In the genomic region with DNA sequence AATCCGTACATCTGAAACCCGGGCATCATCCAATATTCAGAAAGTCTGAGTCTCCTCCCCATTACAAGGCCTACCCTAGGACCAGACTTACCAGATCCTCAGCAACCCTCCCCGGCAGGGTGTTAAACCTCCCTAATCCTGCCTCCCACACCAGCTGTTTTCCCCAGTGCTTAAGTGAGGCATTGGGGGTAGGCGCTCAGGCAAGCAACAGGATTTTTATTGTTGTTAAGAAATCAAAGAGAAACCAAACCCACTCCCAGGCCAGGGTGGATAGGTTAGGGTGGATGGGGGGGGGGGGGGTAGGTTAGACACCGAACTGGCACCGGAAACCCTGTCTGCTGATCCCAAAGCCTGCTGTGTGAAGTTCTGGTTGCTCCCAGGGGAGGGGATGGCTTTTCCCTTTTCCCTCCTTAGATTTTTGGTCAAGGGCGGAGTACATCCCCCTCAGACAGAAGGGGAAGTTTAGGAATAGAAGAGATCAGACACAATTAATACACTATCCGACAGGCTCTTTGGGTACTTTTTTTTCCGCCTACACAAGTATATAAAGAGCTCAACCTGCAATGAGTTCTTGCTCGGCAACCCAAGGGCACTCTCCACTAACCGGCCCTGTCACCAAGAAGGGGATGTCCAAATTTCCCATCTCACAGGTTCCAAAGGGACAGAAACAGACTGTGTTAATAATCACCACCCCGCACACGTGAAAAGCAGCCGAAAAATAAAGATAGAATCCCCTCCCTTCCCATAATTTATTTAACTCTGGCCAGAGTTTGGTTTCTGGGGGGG, we compare ENCODE assay signal across 8 mouse cellular contexts. TPM values are rescaled to one million over a fixed set of nuclear protein-coding genes. Genes with fewer than 3 reads are reported as not detected.
DNase-seq lines count a peak whose midpoint lies in the region; ATAC-seq and TF ChIP-seq lines count a peak whose summit lies in the region.

No protein-coding gene starts in this region.

- peak overlapping the region; percentile 87 for H3K4me2 ChIP-seq in embryonic facial prominence, embryonic 14.5 days (ENCODE audit: low read depth, low read length)
- peak overlapping the region; percentile 65 for H3K4me2 ChIP-seq in intestine, postnatal 0 days (replicated peaks; ENCODE audit: low read depth)

- H3K27ac ChIP-seq in embryonic facial prominence, embryonic 14.5 days (replicated peaks; ENCODE audit: low read depth, low read length) = peak overlapping the region; percentile 98
- H3K27ac ChIP-seq in intestine, postnatal 0 days (ENCODE audit: low read depth, low read length) = peak overlapping the region; percentile 67

- H3K9ac ChIP-seq in embryonic facial prominence, embryonic 14.5 days (ENCODE audit: low read depth, low read length) = peak overlapping the region; percentile 92
- peak overlapping the region; percentile 82 for H3K9ac ChIP-seq in intestine, postnatal 0 days (ENCODE audit: low read depth, low read length)

- no peak for ATAC-seq in embryonic facial prominence, embryonic 14.5 days (ENCODE audit: low read depth)
- ATAC-seq in intestine, postnatal 0 days = no peak
- no peak for ATAC-seq in erythroid progenitor cell, adult 5-6 weeks (replicated peaks; ENCODE audit: low FRiP score, poor library complexity, severe bottlenecking)

- peak overlapping the region; percentile 94 for H3K4me3 ChIP-seq in E14TG2a.4 (replicated peaks; ENCODE audit: low read length)
- H3K4me3 ChIP-seq in embryonic facial prominence, embryonic 14.5 days (ENCODE audit: low read depth, low read length) = peak overlapping the region; percentile 83
- peak overlapping the region; percentile 84 for H3K4me3 ChIP-seq in intestine, postnatal 0 days (ENCODE audit: low read depth, low read length)

- H3K9me3 ChIP-seq in E14TG2a.4 (ENCODE audit: low read length) = peaks cover 10% of the 10 kb centered on the region
- H3K9me3 ChIP-seq in embryonic facial prominence, embryonic 14.5 days (ENCODE audit: control insufficient read depth, low read length) = no peaks in the 10 kb centered on the region
- no peaks in the 10 kb centered on the region for H3K9me3 ChIP-seq in intestine, postnatal 0 days (ENCODE audit: control insufficient read depth)

- no peak for TF ChIP-seq CTCF in E14TG2a.4 (conservative IDR thresholded peaks at IDR 0.05; ENCODE audit: low read length)
- no peak for TF ChIP-seq CTCF in intestine, postnatal 0 days (IDR thresholded peaks at IDR 0.05; ENCODE audit: low read depth)

- DNase-seq in heart, adult 11 months = peak; percentile 96
- no peak for DNase-seq in heart, postnatal 4 days
- DNase-seq in embryonic facial prominence, embryonic 14.5 days (ENCODE audit: low spot score) = peak; percentile 74
- DNase-seq in naive thymus-derived CD4-positive, alpha-beta T cell, adult 2 months (ENCODE audit: low read depth) = peak; percentile 64
- DNase-seq in right cerebral cortex, postnatal 25 days = no peak

- peaks cover 47% of the 10 kb centered on the region for H3K4me1 ChIP-seq in E14TG2a.4 (replicated peaks; ENCODE audit: low read depth, low read length)
- peaks cover 5% of the 10 kb centered on the region; the same call in 1 of the 2 replicates for H3K4me1 ChIP-seq in embryonic facial prominence, embryonic 14.5 days (ENCODE audit: control insufficient read depth, insufficient read depth, low read length)
- H3K4me1 ChIP-seq in intestine, postnatal 0 days (replicated peaks; ENCODE audit: control insufficient read depth, insufficient read depth, low read length) = 0 out of 2 replicates have a peak, but pooled peaks cover 4% of the 10 kb centered on the region

- 0% methylated on average over 14 of the region's 14 CpGs for WGBS in embryonic facial prominence, embryonic 14.5 days
- WGBS in intestine, postnatal 0 days = 2% methylated on average over 14 of the region's 14 CpGs

- peaks cover 18% of the 10 kb centered on the region; the same call in 1 of the 2 replicates for H3K36me3 ChIP-seq in E14TG2a.4 (ENCODE audit: insufficient read depth, low read length)
- H3K36me3 ChIP-seq in embryonic facial prominence, embryonic 14.5 days (ENCODE audit: control insufficient read depth, insufficient read depth, low read length) = peaks cover 18% of the 10 kb centered on the region
- H3K36me3 ChIP-seq in intestine, postnatal 0 days (ENCODE audit: control insufficient read depth, insufficient read depth) = 0 out of 2 replicates have a peak, but pooled peaks cover 8% of the 10 kb centered on the region

- peaks cover 26% of the 10 kb centered on the region for H3K27me3 ChIP-seq in E14TG2a.4 (ENCODE audit: insufficient read depth, low read length)
- no peaks in the 10 kb centered on the region for H3K27me3 ChIP-seq in embryonic facial prominence, embryonic 14.5 days (replicated peaks; ENCODE audit: control insufficient read depth, insufficient read depth, low read length)
- H3K27me3 ChIP-seq in intestine, postnatal 0 days (replicated peaks; ENCODE audit: control insufficient read depth, insufficient read depth, low read length) = no peaks in the 10 kb centered on the region

RNA-seq across cellular contexts. Expression of a gene that starts 1.5 kb away (rescaled TPM):
- total RNA-seq in heart, postnatal 4 days (2021) = 10 to 100 TPM; 24.1 to 32.3 TPM
- polyA plus RNA-seq in embryonic facial prominence, embryonic 14.5 days (2014; fragmentation: Nextera tagmentation; extraction: Ambion mirVana) = 23.0 and 26.8 TPM in 2 replicates
- 19.8 and 22.1 TPM in 2 replicates for polyA plus RNA-seq in intestine, postnatal 0 days (2015; fragmentation: Nextera tagmentation; extraction: Ambion mirVana)
- 9.7 and 10.5 TPM in 2 replicates for total RNA-seq in erythroid progenitor cell, adult 5-6 weeks (2015; ENCODE audit: low replicate concordance)
- total RNA-seq in erythroid progenitor cell, adult 5-6 weeks (2017; ENCODE audit: low replicate concordance) = 8.7 and 9.4 TPM in 2 replicates

RNA-seq across cellular contexts. Expression of a gene that starts 14.6 kb away (rescaled TPM):
- 10 to 100 TPM; 57.9 to 58.9 TPM for total RNA-seq in heart, postnatal 4 days (2021)
- polyA plus RNA-seq in embryonic facial prominence, embryonic 14.5 days (2014; fragmentation: Nextera tagmentation; extraction: Ambion mirVana) = 138 and 146 TPM in 2 replicates
- polyA plus RNA-seq in intestine, postnatal 0 days (2015; fragmentation: Nextera tagmentation; extraction: Ambion mirVana) = 75.9 and 79.2 TPM in 2 replicates
- total RNA-seq in erythroid progenitor cell, adult 5-6 weeks (2015; ENCODE audit: low replicate concordance) = 49.0 and 58.3 TPM in 2 replicates
- total RNA-seq in erythroid progenitor cell, adult 5-6 weeks (2017; ENCODE audit: low replicate concordance) = 18.6 and 46.0 TPM in 2 replicates

RNA-seq across cellular contexts. Expression of a gene that starts 15.0 kb away (rescaled TPM):
- 1,000 to 10,000 TPM; 1,419 to 1,465 TPM for total RNA-seq in heart, postnatal 4 days (2021)
- 160 and 165 TPM in 2 replicates for polyA plus RNA-seq in embryonic facial prominence, embryonic 14.5 days (2014; fragmentation: Nextera tagmentation; extraction: Ambion mirVana)
- polyA plus RNA-seq in intestine, postnatal 0 days (2015; fragmentation: Nextera tagmentation; extraction: Ambion mirVana) = 192 and 209 TPM in 2 replicates
- total RNA-seq in erythroid progenitor cell, adult 5-6 weeks (2015; ENCODE audit: low replicate concordance) = 44.4 and 51.5 TPM in 2 replicates
- total RNA-seq in erythroid progenitor cell, adult 5-6 weeks (2017; ENCODE audit: low replicate concordance) = 72.2 and 113 TPM in 2 replicates

RNA-seq across cellular contexts. Expression of a gene that starts 54.9 kb away (rescaled TPM):
- 10 to 100 TPM; 38.5 to 40.5 TPM for total RNA-seq in heart, postnatal 4 days (2021)
- 25.5 and 29.3 TPM in 2 replicates for polyA plus RNA-seq in embryonic facial prominence, embryonic 14.5 days (2014; fragmentation: Nextera tagmentation; extraction: Ambion mirVana)
- polyA plus RNA-seq in intestine, postnatal 0 days (2015; fragmentation: Nextera tagmentation; extraction: Ambion mirVana) = 13.4 and 16.0 TPM in 2 replicates
- 1.7 and 3.2 TPM in 2 replicates for total RNA-seq in erythroid progenitor cell, adult 5-6 weeks (2015; ENCODE audit: low replicate concordance)
- total RNA-seq in erythroid progenitor cell, adult 5-6 weeks (2017; ENCODE audit: low replicate concordance) = 1.4 and 2.1 TPM in 2 replicates

Comparison
In these comparisons a context has a peak if more than half of its experiments do, and no peak if none do; other contexts are left out.
1. DNase-seq: peak in heart, adult 11 months (single experiment), embryonic facial prominence, embryonic 14.5 days (single experiment) and naive thymus-derived CD4-positive, alpha-beta T cell, adult 2 months (single experiment); none in heart, postnatal 4 days (single experiment) and right cerebral cortex, postnatal 25 days (single experiment).
2. RNA of a gene that starts 15.0 kb away (total RNA-seq): 1,419 to 1,465 TPM in heart, postnatal 4 days; 44.4 to 113 TPM in erythroid progenitor cell, adult 5-6 weeks; every median in the first group is over 10 times any median in the second.
3. Peak in every context shown above with its lines, with median percentiles within 50 percentile points of each other: H3K4me3 ChIP-seq.